Mouse (Mus musculus) B cell, adult (primary cell): ENCODE data around the gene Mmp2. TPM values are rescaled to one million over a fixed set of nuclear protein-coding genes. Genes with fewer than 3 reads are reported as not detected.

ENCODE experiments used
- total RNA-seq: library from RNA; stranded (reverse); gene quantifications from 4 replicates; pipeline ENCODE4 v1.2.4, GENCODE M21; 2023; ENCODE audit not compliant: inconsistent age

Mmp2 gene
- not detected in 4 replicates for total RNA-seq

GRCm38 (mm10) chr8:92827243-92828034 is at the start of gene Mmp2:
Gene Mmp2, plus strand, starts transcription at chr8:92827291.

GRCm38 (mm10) chr8:92855171-92855894 is 28.2 kb downstream of the Mmp2 start, which contains the start of gene Lpcat2:
Gene Lpcat2, plus strand, starts transcription at chr8:92855339.

DNA sequence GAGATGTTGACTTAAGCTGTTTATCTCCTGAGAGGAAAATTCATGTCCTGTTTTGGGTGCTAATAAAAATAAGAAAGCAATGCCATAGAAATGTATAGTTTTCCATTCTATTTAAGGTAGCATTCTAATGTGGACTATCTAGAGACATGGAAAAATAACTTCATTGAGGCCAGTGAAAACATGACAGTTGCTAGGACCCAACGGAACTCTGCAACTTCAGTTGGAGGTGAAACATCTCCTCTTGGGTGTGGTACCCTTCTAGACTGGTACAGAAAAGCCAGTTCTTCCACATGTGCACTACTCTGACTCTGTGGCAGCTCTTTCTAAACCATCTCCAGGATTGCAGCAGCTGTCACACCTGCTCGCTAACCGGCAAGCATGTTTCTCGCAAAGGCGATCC is 74.0 kb downstream of the Mmp2 start, which contains the start of gene Capns2:
Gene Capns2 (plus strand): TSS at position 301 of the 400 bp plus-strand sequence.

Other genes starting within 250 kb of the Mmp2 start
- not detected in 4 replicates for gene Irx6, start 153.0 kb upstream of the Mmp2 start, total RNA-seq
- gene Lpcat2, start 28.0 kb downstream of the Mmp2 start, total RNA-seq = 8.4 to 14.6 TPM (median 12.3 TPM) in 4 replicates
- 0.93 to 1.8 TPM (median 1.1 TPM) in 4 replicates for gene Capns2, start 74.1 kb downstream of the Mmp2 start, total RNA-seq
- gene Slc6a2, start 132.8 kb downstream of the Mmp2 start, total RNA-seq = 0.10 TPM in 1 of 4 replicates, not detected in the others
- gene Ces1a, start 220.9 kb downstream of the Mmp2 start, total RNA-seq = not detected in 4 replicates